Mouse (Mus musculus): Measurements from ENCODE around the gene Actg1. TPM values are rescaled to one million over a fixed set of nuclear protein-coding genes. Genes with fewer than 3 reads are reported as not detected.
A peak's percentile ranks its signal among the peaks of the same experiment; 100 is the strongest.
"Not testable (repeated sequence)": the region's sequence is repeated elsewhere in the genome, so short reads cannot be mapped to it uniquely, and the experiment has no call there.

Gene Actg1
- polyA plus RNA-seq, 1 experiment from 2014 or later: 1,448 TPM

- no peak for ATAC-seq (replicated peaks; ENCODE audit: insufficient number of reproducible peaks, low FRiP score, low TSS enrichment)
Measured at GRCm38 (mm10) chr11:120350711-120351110, 2.4 kb upstream of the Actg1 start.

GRCm38 (mm10) chr11:120349986-120350702 lies 1.8 kb upstream of the Actg1 start:
- Histone ChIP-seq H3K4me2 (peak overlapping the region; percentile 98), H3K4me1 (ENCODE audit: control insufficient read depth, insufficient read depth, low read length) (peaks cover 35% of the 10 kb centered on the region), H3K36me3 (ENCODE audit: control insufficient read depth, insufficient read depth, low read length) (peaks cover 2% of the 10 kb centered on the region; the same call in 1 of the 2 replicates), H3K27ac (ENCODE audit: low read depth, low read length) (peak overlapping the region; percentile 100), H3K27me3 (ENCODE audit: control insufficient read depth, insufficient read depth, low read length) (no peaks in the 10 kb centered on the region), H3K9ac (ENCODE audit: low read depth, low read length) (peak overlapping the region; percentile 100), H3K9me3 (replicated peaks; ENCODE audit: control insufficient read depth, low read length) (no peaks in the 10 kb centered on the region), H3K4me3 (ENCODE audit: low read depth, low read length) (peak overlapping the region; percentile 94)
- under 1% methylated on average over 63 of the region's 68 CpGs for WGBS (ENCODE audit: insufficient replicate concordance)
- peak; percentile 58 for ATAC-seq (replicated peaks; ENCODE audit: insufficient number of reproducible peaks, low FRiP score, low TSS enrichment)

More at GRCm38 (mm10) chr11:120350711-120351110, 2.4 kb upstream of the Actg1 start:
- H3K4me1 ChIP-seq (ENCODE audit: control insufficient read depth, insufficient read depth, low read length): peaks cover 37% of the 10 kb centered on the region
- H3K36me3 ChIP-seq (ENCODE audit: control insufficient read depth, insufficient read depth, low read length): peaks cover 2% of the 10 kb centered on the region; the same call in 1 of the 2 replicates
- WGBS (ENCODE audit: insufficient replicate concordance): 15% methylated on average over 11 of the region's 11 CpGs
- H3K4me2 ChIP-seq: peak overlapping the region; percentile 98
- H3K27me3 ChIP-seq (ENCODE audit: control insufficient read depth, insufficient read depth, low read length): no peaks in the 10 kb centered on the region
- peak overlapping the region; percentile 100 for H3K9ac ChIP-seq (ENCODE audit: low read depth, low read length)
- no peaks in the 10 kb centered on the region for H3K9me3 ChIP-seq (replicated peaks; ENCODE audit: control insufficient read depth, low read length)
- H3K27ac ChIP-seq (ENCODE audit: low read depth, low read length): peak overlapping the region; percentile 100
- peak overlapping the region; percentile 94 for H3K4me3 ChIP-seq (ENCODE audit: low read depth, low read length)

GRCm38 (mm10) chr11:120349371-120349985 lies 1.1 kb upstream of the Actg1 start:
- no peak for ATAC-seq (replicated peaks; ENCODE audit: insufficient number of reproducible peaks, low FRiP score, low TSS enrichment)
- Histone ChIP-seq H3K36me3 (ENCODE audit: control insufficient read depth, insufficient read depth, low read length) (peaks cover 2% of the 10 kb centered on the region; the same call in 1 of the 2 replicates), H3K4me1 (ENCODE audit: control insufficient read depth, insufficient read depth, low read length) (peaks cover 29% of the 10 kb centered on the region), H3K27ac (ENCODE audit: low read depth, low read length) (peak overlapping the region; percentile 100), H3K9me3 (replicated peaks; ENCODE audit: control insufficient read depth, low read length) (no peaks in the 10 kb centered on the region), H3K27me3 (ENCODE audit: control insufficient read depth, insufficient read depth, low read length) (no peaks in the 10 kb centered on the region), H3K9ac (ENCODE audit: low read depth, low read length) (peak overlapping the region; percentile 100), H3K4me2 (peak overlapping the region; percentile 98), H3K4me3 (ENCODE audit: low read depth, low read length) (peak overlapping the region; percentile 94)
- WGBS (ENCODE audit: insufficient replicate concordance): 1% methylated on average over 16 of the region's 16 CpGs

- peaks cover 25% of the 10 kb centered on the region for H3K4me1 ChIP-seq (ENCODE audit: control insufficient read depth, insufficient read depth, low read length)
- H3K4me2 ChIP-seq: peak overlapping the region; percentile 98
- H3K36me3 ChIP-seq (ENCODE audit: control insufficient read depth, insufficient read depth, low read length): peaks cover 2% of the 10 kb centered on the region; the same call in 1 of the 2 replicates
- peak overlapping the region; percentile 100 for H3K27ac ChIP-seq (ENCODE audit: low read depth, low read length)
- no peaks in the 10 kb centered on the region for H3K27me3 ChIP-seq (ENCODE audit: control insufficient read depth, insufficient read depth, low read length)
- WGBS (ENCODE audit: insufficient replicate concordance): under 1% methylated on average over 53 of the region's 53 CpGs
- no peaks in the 10 kb centered on the region for H3K9me3 ChIP-seq (replicated peaks; ENCODE audit: control insufficient read depth, low read length)
- peak overlapping the region; percentile 100 for H3K9ac ChIP-seq (ENCODE audit: low read depth, low read length)
- peak; percentile 14 for ATAC-seq (replicated peaks; ENCODE audit: insufficient number of reproducible peaks, low FRiP score, low TSS enrichment)
- H3K4me3 ChIP-seq (ENCODE audit: low read depth, low read length): peak overlapping the region; percentile 94
Measured at GRCm38 (mm10) chr11:120348684-120349370, 485 bp upstream of the Actg1 start.

- Histone ChIP-seq H3K9me3 (replicated peaks; ENCODE audit: control insufficient read depth, low read length) (no peaks in the 10 kb centered on the region), H3K9ac (ENCODE audit: low read depth, low read length) (peak overlapping the region; percentile 100), H3K36me3 (ENCODE audit: control insufficient read depth, insufficient read depth, low read length) (peaks cover 2% of the 10 kb centered on the region; the same call in 1 of the 2 replicates), H3K4me1 (ENCODE audit: control insufficient read depth, insufficient read depth, low read length) (peaks cover 11% of the 10 kb centered on the region), H3K27ac (ENCODE audit: low read depth, low read length) (peak overlapping the region; percentile 100), H3K27me3 (ENCODE audit: control insufficient read depth, insufficient read depth, low read length) (no peaks in the 10 kb centered on the region), H3K4me2 (peak overlapping the region; percentile 98), H3K4me3 (ENCODE audit: low read depth, low read length) (peak overlapping the region; percentile 94)
- no peak for ATAC-seq (replicated peaks; ENCODE audit: insufficient number of reproducible peaks, low FRiP score, low TSS enrichment)
- WGBS (ENCODE audit: insufficient replicate concordance): 5% methylated on average over 10 of the region's 10 CpGs
Measured at GRCm38 (mm10) chr11:120347301-120347700, 1.0 kb downstream of the Actg1 start.

GRCm38 (mm10) chr11:120346383-120347034 lies 1.8 kb downstream of the Actg1 start:
- not testable (repeated sequence) for ATAC-seq (replicated peaks; ENCODE audit: insufficient number of reproducible peaks, low FRiP score, low TSS enrichment); H3K27me3 ChIP-seq (ENCODE audit: control insufficient read depth, insufficient read depth, low read length); H3K9me3 ChIP-seq (replicated peaks; ENCODE audit: control insufficient read depth, low read length); H3K36me3 ChIP-seq (ENCODE audit: control insufficient read depth, insufficient read depth, low read length)
- peak overlapping the region; percentile 80 for H3K9ac ChIP-seq (ENCODE audit: low read depth, low read length)
- WGBS (ENCODE audit: insufficient replicate concordance): 48% methylated on average over 9 of the region's 13 CpGs
- H3K4me1 ChIP-seq (ENCODE audit: control insufficient read depth, insufficient read depth, low read length): peaks cover 11% of the 10 kb centered on the region
- H3K4me2 ChIP-seq: peak overlapping the region; percentile 71
- H3K27ac ChIP-seq (ENCODE audit: low read depth, low read length): peak overlapping the region; percentile 62
- H3K4me3 ChIP-seq (ENCODE audit: low read depth, low read length): peak overlapping the region; percentile 52

GRCm38 (mm10) chr11:120345067-120345681 lies 3.2 kb downstream of the Actg1 start:
- no peaks in the 10 kb centered on the region for H3K9me3 ChIP-seq (replicated peaks; ENCODE audit: control insufficient read depth, low read length)
- H3K36me3 ChIP-seq (ENCODE audit: control insufficient read depth, insufficient read depth, low read length): peaks cover 2% of the 10 kb centered on the region; the same call in 1 of the 2 replicates
- no peak for ATAC-seq (replicated peaks; ENCODE audit: insufficient number of reproducible peaks, low FRiP score, low TSS enrichment)
- no peaks in the 10 kb centered on the region; the same call in 1 of the 2 replicates for H3K4me1 ChIP-seq (ENCODE audit: control insufficient read depth, insufficient read depth, low read length)
- peak overlapping the region; percentile 16 for H3K27ac ChIP-seq (ENCODE audit: low read depth, low read length)
- H3K9ac ChIP-seq (ENCODE audit: low read depth, low read length): peak overlapping the region; percentile 31
- WGBS (ENCODE audit: insufficient replicate concordance): 14% methylated on average over 1 of the region's 1 CpGs
- H3K4me2 ChIP-seq: peak overlapping the region; percentile 41
- H3K27me3 ChIP-seq (ENCODE audit: control insufficient read depth, insufficient read depth, low read length): no peaks in the 10 kb centered on the region
- peak overlapping the region; percentile 2 for H3K4me3 ChIP-seq (ENCODE audit: low read depth, low read length)
